Mouse (Mus musculus) cerebellum, postnatal 36 days (tissue): ENCODE results near the gene Myo10.

Source experiments
- DNase-seq, 2 experiments: peaks; one replicate each; pipeline ENCODE4 v3.0.0; 2021 to 2022; ENCODE audit warnings: mixed read lengths in 2 of 2

Gene Myo10

GRCm38 (mm10) chr15:25850552-25850951, 228.2 kb downstream of the Myo10 start:
- no peak for DNase-seq

- DNase-seq = no peak
Measured at GRCm38 (mm10) chr15:25854270-25854904, 232.1 kb downstream of the Myo10 start.

DNA sequence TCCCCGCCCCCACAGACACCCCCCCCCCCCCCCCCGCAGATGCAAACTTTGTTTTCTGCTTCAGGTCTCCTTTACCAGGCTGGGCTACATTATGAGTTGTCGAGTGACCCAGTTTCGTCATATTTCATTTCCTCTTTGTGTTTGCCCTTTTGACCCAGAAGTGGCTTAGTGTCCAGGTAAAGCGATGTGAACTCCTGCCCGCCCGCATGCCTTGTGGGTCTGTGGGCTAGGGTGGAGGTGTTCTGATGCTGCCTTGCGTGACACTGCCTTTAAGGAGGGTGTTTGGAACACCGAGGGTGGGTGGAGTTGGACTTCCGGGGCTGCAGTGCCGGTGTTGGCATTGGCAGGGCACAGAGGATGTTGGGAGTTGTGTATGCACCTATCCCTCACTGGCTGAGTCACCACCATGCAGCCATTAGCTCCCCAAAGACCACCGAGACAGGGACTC, 236.3 kb downstream of the Myo10 start:
- DNase-seq = no peak

GRCm38 (mm10) chr15:25859469-25859868, 237.1 kb downstream of the Myo10 start:
- DNase-seq = no peak

- DNase-seq = no peak
Measured at GRCm38 (mm10) chr15:25861900-25862299, 239.6 kb downstream of the Myo10 start.
